In the genomic region with DNA sequence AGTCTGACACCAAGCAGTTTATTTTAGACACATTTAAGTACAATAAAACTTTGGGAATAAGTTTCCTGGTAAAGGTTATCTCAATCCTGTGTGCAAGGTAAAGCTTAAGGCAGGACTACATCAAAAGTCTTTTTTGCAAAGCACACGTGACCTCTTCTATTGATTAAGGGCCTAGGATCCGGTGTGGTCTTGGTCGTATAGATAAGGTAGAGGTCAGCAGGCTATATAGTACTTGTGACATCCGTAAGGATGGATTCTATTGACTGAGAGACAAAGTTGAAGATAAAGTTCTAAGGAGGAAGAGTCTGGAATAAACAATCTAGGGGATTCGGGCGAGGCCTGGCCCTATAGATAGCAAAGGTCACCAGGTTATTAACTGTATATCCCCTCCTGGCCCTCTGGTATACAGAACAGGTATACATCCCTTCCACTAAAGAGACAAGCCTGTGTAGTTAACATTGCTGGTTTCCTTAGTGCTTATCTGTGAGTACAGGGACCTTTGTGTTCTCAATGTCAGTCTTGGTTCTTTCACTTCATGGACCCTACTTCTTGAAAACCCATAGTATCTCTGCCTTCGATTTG, we compare ENCODE assay signal across 1 mouse cellular context.
TF ChIP-seq lines count a peak whose summit lies in the region.

No protein-coding gene starts in this region.

TF ChIP-seq in MEL, 35 proteins besides CTCF, POLR2A, EP300 and RAD21 (continued from another document):
- TF ChIP-seq ZNF384 (IDR thresholded peaks at IDR 0.05; ENCODE audit: low read depth, low read length) (no peak), ZKSCAN1 (IDR thresholded peaks at IDR 0.05; ENCODE audit: low read depth, low read length) (no peak), GATA1 (IDR thresholded peaks at IDR 0.05; ENCODE audit: low read depth, low read length) (no peak)
